Mouse (Mus musculus): ENCODE data around the gene Smarce1.

Gene Smarce1

GRCm38 (mm10) chr11:99167576-99167975 is 63.2 kb downstream of the Smarce1 start:
- DNase-seq = no peak

GRCm38 (mm10) chr11:99166241-99166640 is 64.6 kb downstream of the Smarce1 start:
- no peak for DNase-seq

GRCm38 (mm10) chr11:99165031-99165752 is 65.6 kb downstream of the Smarce1 start:
- no peak for DNase-seq

DNA sequence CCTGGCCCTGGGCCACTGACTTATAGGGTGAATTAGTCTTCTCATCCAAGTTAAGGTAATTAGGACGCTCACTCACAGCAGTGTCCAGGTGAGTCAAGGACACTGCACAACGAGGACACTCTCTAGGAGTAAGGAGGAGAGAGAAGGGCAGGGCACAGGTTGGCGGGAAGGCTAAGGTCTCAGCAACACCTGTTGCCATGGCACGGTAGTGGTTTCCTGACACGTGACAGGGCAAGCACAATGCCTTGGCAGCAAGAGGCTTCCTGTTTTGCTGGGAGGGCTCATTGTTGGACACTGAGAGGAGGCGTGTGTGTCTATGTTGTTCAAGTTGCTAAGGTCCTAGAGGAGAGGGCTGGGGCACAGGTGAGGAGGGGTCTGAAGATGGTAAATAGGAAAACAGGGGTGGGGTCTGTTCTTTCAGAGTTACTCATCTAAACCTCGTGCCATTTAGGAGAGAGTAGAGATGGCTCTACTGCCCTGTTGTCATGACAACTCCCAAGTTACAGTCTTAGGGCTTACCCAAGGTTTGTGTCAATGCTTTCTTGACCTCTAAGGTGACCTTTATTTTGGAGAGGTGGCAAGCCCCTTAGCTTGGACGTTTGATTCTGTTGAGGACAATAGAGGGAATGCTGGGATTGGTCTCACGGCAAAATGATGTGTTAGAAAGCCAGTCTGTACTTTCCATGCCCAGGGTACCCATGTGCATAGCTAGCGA is 67.7 kb downstream of the Smarce1 start:
- DNase-seq = no peak

- DNase-seq = no peak
Measured at GRCm38 (mm10) chr11:99161648-99162047, 69.2 kb downstream of the Smarce1 start.

- no peak for DNase-seq
Measured at GRCm38 (mm10) chr11:99160228-99160627, 70.6 kb downstream of the Smarce1 start.
